Comparison of ENCODE assay signal across 8 mouse cellular contexts in the genomic region with DNA sequence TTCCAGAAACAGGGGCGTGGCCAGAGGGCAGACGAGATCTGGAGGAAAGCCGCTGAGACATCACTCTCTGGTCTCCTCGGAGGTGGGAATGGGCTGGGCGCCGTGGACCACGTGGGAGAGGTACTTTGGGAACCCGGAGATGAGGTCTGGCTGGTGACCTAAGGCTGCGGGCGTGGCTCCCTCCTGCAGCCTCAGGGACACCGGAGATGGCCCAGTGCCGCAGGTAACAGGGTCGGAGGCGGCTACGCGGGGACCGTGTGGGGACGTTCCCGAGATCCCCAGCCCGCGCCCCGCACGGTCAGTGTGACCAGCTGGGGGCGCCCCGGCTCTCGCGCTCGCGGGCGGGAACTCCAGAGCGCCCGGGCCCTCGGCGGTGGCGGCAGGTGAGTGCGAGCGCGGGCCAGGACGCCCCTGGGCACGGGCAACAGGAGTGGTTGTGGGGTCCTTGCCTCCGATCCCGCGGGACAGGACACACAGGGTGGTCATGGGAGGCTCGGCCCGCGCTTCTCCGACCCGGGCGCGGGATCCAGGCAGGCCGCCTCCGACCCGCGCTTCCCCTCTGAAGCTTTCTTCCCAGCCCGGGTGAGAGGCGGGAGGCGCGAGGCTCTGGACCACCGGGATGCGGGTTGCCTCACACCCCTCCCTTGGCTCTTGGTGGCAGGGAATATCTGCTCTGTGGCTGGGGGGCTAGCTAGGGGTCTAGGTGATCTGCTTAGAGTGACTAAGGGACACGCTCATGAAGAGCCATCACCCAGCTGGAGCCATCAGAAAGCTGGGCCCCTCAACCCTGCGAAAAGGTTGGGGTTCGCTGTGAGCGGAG. TPM values are rescaled to one million over a fixed set of nuclear protein-coding genes. Genes with fewer than 3 reads are reported as not detected.
DNase-seq lines count a peak whose midpoint lies in the region; ATAC-seq lines count a peak whose summit lies in the region.

Gene Adcy7, plus strand, starts transcription at position 173 of the 820 bp plus-strand sequence.

- peak; percentile 52 to 80 for DNase-seq in heart, adult 18-20 months
- no peak for DNase-seq in heart, postnatal 25 days (ENCODE audit: low spot score)
- DNase-seq in brain, adult 2 months (ENCODE audit: low read depth, low spot score), result peak; percentile 27
- DNase-seq in heart, postnatal 36 days, result peak; percentile 78
- peak; percentile 77 for DNase-seq in liver
- DNase-seq in midbrain, embryonic 14.5 days, result peak; percentile 71

- peaks cover 61% of the 10 kb centered on the region for H3K4me1 ChIP-seq in erythroblast, embryonic 14.5 days (ENCODE audit: control insufficient read depth)
- peaks cover 9% of the 10 kb centered on the region for H3K4me1 ChIP-seq in midbrain, embryonic 14.5 days (ENCODE audit: control insufficient read depth, insufficient read depth, low read length)
- H3K4me1 ChIP-seq in stomach, embryonic 14.5 days (ENCODE audit: control insufficient read depth, insufficient read depth, low read length), result peaks cover 9% of the 10 kb centered on the region; the same call in 1 of the 2 replicates

- peaks cover 3% of the 10 kb centered on the region for H3K36me3 ChIP-seq in erythroblast, embryonic 14.5 days (ENCODE audit: control insufficient read depth)
- no peaks in the 10 kb centered on the region for H3K36me3 ChIP-seq in midbrain, embryonic 14.5 days (ENCODE audit: control insufficient read depth, insufficient read depth, low read length)
- no peaks in the 10 kb centered on the region for H3K36me3 ChIP-seq in stomach, embryonic 14.5 days (ENCODE audit: control insufficient read depth, insufficient read depth, low read length)

- peak; percentile 11; the same call in 1 of the 2 replicates for ATAC-seq in midbrain, embryonic 14.5 days (ENCODE audit: low FRiP score, low TSS enrichment)
- ATAC-seq in stomach, embryonic 14.5 days (ENCODE audit: insufficient number of reproducible peaks, insufficient read depth, low FRiP score, low read depth), result 0 out of 2 replicates have a peak, but pooled peaks have one; percentile 15

- H3K9me3 ChIP-seq in erythroblast, embryonic 14.5 days (ENCODE audit: control insufficient read depth, low read length), result no peaks in the 10 kb centered on the region
- no peaks in the 10 kb centered on the region for H3K9me3 ChIP-seq in midbrain, embryonic 14.5 days (ENCODE audit: control insufficient read depth, low read length)
- no peaks in the 10 kb centered on the region for H3K9me3 ChIP-seq in stomach, embryonic 14.5 days (ENCODE audit: control insufficient read depth, low read depth, low read length)

- H3K27me3 ChIP-seq in erythroblast, embryonic 14.5 days (ENCODE audit: control insufficient read depth), result peaks cover 19% of the 10 kb centered on the region
- H3K27me3 ChIP-seq in midbrain, embryonic 14.5 days (ENCODE audit: control insufficient read depth, insufficient read depth, low read length), result peaks cover 11% of the 10 kb centered on the region; the same call in 1 of the 2 replicates
- peaks cover 11% of the 10 kb centered on the region; the same call in 1 of the 2 replicates for H3K27me3 ChIP-seq in stomach, embryonic 14.5 days (ENCODE audit: control insufficient read depth, insufficient read depth, low read length)

- peak within 1 kb of the TSS; percentile 51 for H3K9ac ChIP-seq in midbrain, embryonic 14.5 days (replicated peaks; ENCODE audit: low read length)
- peak within 1 kb of the TSS; percentile 40 for H3K9ac ChIP-seq in stomach, embryonic 14.5 days (replicated peaks; ENCODE audit: low read depth, low read length)

- WGBS in midbrain, embryonic 14.5 days, result 3% methylated on average over 64 of the region's 64 CpGs
- WGBS in stomach, embryonic 14.5 days, result 3% methylated on average over 63 of the region's 64 CpGs

- H3K27ac ChIP-seq in midbrain, embryonic 14.5 days (replicated peaks; ENCODE audit: low read depth, low read length), result no peak within 1 kb of the TSS
- H3K27ac ChIP-seq in stomach, embryonic 14.5 days (ENCODE audit: low read length), result no peak within 1 kb of the TSS

- peak within 1 kb of the TSS; percentile 90 for H3K4me2 ChIP-seq in midbrain, embryonic 14.5 days (ENCODE audit: low read length)
- H3K4me2 ChIP-seq in stomach, embryonic 14.5 days (replicated peaks; ENCODE audit: low read depth, low read length), result peak within 1 kb of the TSS; percentile 95

- intact Hi-C loops in heart, postnatal 25 days (cut with DNase I), result no loop called here
- intact Hi-C loops in heart, postnatal 36 days (cut with DNase I), result loop anchor here (2.0 kb wide), 2 partner anchors 36 to 86 kb away; no protein-coding TSS in a partner anchor

- H3K4me3 ChIP-seq in erythroblast, embryonic 14.5 days (replicated peaks), result peak within 1 kb of the TSS; percentile 72
- peak within 1 kb of the TSS; percentile 40 for H3K4me3 ChIP-seq in midbrain, embryonic 14.5 days (replicated peaks; ENCODE audit: low read depth, low read length)
- H3K4me3 ChIP-seq in stomach, embryonic 14.5 days (ENCODE audit: low read depth, low read length), result peak within 1 kb of the TSS; percentile 38

RNA-seq across cellular contexts. Expression of gene Adcy7, which starts in this region (rescaled TPM):
- 1 to 10 TPM; 4.6 to 6.4 TPM for total RNA-seq in heart, adult 18-20 months (2021)
- total RNA-seq in heart, postnatal 25 days (2021), result 1 to 10 TPM; 7.0 to 8.8 TPM
- polyA plus RNA-seq in erythroblast, embryonic 14.5 days (2012), result 1.1 and 1.6 TPM in 2 replicates
- total RNA-seq in heart, postnatal 36 days (2021), result 1 to 10 TPM; 5.0 to 7.4 TPM
- 1.8 and 2.6 TPM in 2 replicates for polyA plus RNA-seq in midbrain, embryonic 14.5 days (2014; fragmentation: Nextera tagmentation; extraction: Ambion mirVana)
- polyA plus RNA-seq in stomach, embryonic 14.5 days (2014; fragmentation: Nextera tagmentation; extraction: Ambion mirVana), result 3.8 and 5.0 TPM in 2 replicates
